Mouse (Mus musculus) B cell, adult 2 months (primary cell): ENCODE measurements around the gene Arhgef3.

Source experiments
- DNase-seq, 2 experiments: peaks; one replicate each; pipeline ENCODE4 v3.0.0; 2022

The Arhgef3 gene

GRCm38 (mm10) chr14:27115991-27116390, 1.3 kb downstream of the Arhgef3 start:
- DNase-seq = no peak

- DNase-seq = no peak
Measured at GRCm38 (mm10) chr14:27116577-27117165, 2.0 kb downstream of the Arhgef3 start.

- DNase-seq = no peak
Measured at GRCm38 (mm10) chr14:27118546-27118945, 3.8 kb downstream of the Arhgef3 start.

DNA sequence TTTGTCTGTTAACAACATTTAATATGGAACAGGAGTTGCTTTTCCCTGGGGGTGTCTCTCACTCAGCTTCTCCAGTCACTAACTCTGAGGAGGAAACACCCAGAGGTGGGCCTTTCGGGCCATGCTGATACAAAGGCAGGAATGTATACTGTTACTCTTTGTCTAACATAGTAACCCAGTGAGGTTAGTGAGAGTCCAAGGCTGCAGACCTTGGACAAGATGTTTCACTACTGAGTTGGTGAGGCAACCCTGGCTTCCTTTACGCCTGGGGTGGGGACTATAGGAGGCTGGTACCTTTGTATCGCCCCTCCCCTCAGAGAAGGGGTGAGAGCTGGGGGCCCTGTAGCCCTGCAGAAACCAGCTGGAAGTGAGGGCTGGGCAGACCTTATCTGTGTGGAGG, 7.9 kb downstream of the Arhgef3 start:
- DNase-seq = no peak

GRCm38 (mm10) chr14:27123543-27123942, 8.8 kb downstream of the Arhgef3 start:
- peak; percentile 31 to 42 for DNase-seq

DNA sequence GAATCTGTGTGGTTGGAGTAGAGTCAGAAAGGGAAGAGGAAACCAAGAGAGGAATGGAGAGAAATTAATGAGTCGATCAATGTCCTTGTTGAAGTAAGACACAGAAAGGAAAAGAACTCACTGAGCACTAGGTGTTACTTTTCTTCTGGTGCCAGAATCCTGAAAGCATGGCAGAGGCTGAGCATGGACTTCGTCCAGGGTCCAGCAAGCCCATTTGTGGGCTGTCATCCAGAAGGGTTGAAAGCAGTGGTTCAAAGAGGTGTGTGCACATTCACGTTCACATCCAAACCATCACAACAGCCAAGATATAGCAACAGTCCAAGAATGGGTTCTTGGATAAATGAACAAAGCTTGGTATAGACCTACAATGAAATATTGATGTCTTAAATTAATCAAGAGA, 15.3 kb downstream of the Arhgef3 start:
- no peak for DNase-seq

DNA sequence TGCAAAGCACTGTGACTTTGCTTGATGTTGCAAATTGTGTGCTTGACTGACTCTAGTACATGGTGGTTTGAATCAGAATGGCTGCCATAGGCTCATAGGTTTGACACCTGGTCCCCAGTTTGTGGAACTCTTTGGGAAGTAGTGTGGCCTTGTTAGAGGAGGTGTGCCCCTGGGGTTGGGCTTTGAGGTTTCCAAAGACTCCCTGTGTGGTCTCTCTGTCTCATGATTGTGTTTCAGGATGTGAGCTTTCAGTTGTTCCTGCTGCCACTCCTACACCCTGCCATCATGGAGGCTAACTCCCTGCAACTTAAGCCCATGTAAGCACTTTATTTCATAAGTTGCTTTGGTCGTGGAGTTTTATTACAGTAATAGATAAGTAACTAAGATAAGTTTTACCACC, 16.0 kb downstream of the Arhgef3 start:
- no peak for DNase-seq

- DNase-seq = no peak
Measured at GRCm38 (mm10) chr14:27131521-27131920, 16.8 kb downstream of the Arhgef3 start.

DNA sequence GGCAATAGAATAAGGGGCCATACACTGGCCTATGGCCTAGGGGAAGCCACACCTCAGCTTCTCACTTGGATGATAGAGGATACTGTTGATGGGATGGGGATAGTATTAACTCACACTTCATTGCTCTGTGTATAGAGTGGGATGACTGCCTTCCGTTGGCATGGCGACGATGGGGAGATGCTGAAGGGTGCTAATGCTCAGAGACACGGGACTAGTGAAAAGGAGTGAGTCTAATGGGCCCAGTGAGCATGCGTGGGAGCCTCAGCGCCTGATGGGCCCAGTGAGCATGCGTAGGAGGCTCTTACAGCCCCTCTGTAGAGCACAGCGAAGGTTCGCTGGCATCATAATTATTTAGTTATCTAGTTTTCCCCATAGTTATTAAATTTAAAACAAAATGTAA, 24.2 kb downstream of the Arhgef3 start:
- DNase-seq = no peak

DNA sequence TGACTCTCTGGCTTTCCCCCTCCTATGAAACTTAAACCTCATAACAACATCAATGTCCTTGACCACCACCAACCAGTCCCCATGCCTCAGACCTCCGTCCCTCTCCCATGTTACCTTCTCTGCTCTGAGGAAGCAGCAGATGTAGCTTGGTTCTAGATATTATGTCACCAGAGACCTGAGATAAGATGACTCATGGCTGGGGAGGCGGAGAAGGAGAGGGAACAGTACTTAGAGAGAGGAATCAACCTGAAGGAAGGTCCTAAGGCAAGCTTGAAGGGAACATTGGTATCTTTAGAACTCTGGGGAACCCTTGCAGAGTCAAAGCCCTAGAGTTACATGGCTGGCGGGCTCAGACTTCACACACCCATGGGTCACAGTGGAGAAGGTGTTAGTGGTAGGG, 25.3 kb downstream of the Arhgef3 start:
- no peak for DNase-seq

DNA sequence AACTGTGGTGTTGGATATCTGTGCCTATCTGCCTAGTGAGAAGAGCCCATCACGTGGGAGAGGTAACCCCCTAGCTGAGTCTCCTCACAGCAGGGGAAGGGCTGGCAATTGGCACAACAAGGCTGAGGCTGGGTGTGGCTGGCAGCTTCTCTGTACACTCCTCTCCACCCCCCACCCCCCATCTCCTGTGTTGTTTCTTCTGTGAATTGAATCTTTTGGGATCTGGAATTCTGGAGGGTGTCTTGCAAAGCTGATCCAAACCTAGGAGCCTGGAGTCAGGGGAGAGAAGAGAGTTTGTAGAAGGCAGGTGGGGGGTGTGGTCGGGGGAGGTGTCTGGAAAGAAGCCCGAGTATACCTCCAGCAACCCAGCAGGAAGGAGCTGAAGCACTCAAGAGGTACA, 26.8 kb downstream of the Arhgef3 start:
- DNase-seq = no peak

GRCm38 (mm10) chr14:27142680-27143079, 28.0 kb downstream of the Arhgef3 start:
- DNase-seq = no peak

DNA sequence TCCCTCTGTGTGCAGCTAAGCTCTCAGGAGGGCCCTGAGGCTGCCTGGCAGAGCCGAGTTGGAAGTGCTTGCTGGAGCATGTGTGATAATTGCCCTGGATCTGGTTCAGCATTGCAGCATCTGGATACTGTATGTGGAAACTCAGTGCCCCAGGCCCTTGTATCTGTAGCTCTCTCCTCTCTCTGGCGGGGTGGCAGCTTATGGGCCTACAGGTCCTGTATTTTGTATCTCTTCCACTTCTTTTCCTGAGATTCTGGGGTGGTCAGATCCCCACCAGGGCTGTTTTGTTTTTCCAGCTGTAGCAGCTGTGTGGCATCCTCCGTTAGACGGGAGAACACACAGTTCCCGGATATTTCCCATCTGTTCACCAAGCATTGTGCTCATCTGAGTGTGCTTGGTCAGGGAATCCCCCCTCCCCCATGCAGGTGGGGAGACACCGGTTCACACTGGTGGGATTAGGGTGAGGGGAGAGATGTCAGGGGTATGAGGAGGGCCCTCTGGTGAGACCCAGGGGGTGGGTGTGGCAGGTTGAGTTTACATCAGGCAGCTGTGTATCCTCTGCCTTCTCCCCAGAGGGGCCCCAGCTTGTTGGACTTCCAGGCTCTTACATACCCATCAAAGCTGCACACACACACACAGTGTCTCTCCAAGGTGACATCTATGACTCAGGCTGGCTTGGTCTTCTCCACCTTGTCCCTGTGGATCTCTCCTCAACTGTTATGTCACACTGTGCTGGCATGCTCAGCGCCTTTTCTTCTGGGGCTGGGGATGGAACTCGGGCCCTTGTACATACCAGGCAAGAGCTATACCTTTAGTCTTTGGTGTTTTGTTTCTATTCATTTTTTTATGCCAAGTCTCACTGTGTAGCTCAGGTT, 30.7 kb downstream of the Arhgef3 start:
- no peak for DNase-seq

DNA sequence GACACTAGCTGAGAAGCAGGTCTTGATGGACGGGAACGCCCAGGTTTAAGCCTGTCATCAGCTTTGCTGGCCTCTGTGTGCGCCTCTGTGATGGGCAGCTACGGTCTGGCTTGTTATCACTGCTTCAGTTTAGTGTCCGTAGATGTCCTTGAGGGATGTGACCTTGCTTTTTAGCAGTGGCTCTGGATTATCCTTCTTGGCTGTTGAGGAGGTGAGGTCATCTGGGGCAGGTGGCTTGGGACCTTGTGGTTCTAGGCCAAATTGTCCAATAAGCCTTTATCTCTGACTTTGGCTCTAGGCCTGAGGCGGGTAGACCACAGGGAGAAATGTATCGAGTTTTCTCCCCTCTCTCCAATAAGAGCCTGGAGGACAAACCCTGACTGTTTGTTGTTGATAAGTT, 33.0 kb downstream of the Arhgef3 start:
- DNase-seq = no peak

DNA sequence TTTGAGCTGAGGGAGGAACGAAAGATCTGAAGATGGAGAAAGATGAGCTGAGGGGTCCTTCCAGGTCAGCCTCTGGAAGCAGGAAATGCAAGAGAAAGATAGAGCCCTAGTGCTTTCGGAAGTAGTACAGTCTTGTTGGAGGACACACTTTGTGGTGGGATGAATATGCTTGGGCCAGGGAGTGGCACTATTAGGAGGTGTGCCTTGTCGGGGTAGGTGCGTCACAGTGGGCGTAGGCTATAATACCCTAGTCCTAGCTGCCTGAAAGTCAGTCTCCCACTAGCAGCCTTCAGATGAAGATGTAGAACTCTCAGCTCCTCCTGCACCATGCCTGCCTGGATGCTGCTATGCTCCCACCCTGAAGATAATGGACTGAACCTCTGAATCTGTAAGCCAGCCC, 34.7 kb downstream of the Arhgef3 start:
- DNase-seq = no peak

DNA sequence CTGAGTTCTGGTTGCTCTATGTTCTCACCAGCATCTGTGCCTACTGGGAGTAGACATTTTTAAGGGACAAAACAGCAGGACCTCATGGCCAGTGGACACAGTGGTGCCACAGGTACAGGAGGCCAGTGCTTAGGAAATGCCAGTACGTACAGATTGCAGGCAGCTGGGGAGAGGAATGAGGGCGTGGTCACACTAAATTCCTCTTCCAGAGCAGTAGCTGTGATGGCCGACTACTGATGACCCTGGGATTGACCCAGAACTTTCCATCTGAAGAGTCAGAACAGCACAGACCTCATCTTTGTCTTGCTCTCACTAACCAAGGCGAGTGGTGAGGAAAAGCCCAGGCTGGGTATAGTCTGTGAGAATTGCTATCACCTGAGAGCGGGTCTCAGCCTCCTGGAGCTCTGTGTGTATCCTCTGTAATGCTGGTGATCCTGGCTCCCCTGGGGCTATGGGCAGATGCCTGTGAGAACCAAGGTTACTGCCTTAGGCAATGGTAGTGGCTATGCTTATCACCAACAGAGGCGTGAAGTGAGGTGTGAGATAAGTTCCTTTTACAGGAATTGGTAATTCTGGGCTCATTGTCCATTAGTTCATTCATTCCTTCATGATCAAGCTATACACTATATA, 35.4 kb downstream of the Arhgef3 start:
- DNase-seq = no peak

DNA sequence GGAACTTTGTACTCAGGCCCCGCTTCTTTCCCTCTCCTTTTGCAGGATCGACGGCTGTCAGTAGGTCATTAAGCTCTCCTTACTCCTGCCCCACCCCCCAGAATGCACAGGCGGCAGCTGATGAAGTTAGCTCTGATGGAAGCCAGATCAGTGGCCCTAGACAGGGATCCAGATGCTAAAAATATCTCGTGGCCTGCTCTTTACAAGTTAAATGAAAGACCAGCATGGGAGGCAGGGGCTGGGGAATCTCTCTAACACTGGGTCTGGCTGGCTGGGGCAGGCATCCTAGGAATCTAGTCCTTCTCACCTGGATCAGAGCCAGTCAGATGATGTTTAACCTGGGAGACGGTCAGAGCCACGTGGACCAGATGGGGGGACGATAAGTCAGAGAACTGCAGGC, 36.7 kb downstream of the Arhgef3 start:
- no peak for DNase-seq

DNA sequence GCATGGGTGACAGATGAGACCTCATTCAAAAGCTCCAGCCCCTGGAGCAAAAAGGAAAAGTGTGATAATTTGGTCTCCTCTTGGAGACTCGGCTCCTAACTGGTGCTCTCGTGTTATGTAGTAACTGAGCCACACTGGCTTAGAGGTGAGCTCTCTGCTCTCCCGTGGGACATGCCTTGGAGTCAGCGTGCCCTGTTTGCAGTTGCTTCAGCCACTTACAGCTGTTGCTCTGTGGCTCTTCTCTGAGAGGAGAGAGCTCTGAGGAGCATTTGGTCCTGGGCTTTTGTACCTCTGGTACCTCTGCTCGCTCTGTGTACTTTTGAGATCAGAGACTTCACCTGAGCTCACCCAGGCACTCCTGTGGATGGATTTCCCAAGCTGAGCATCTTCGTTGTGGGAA, 40.4 kb downstream of the Arhgef3 start:
- no peak for DNase-seq

GRCm38 (mm10) chr14:27156032-27156431, 41.3 kb downstream of the Arhgef3 start:
- no peak for DNase-seq

- no peak for DNase-seq
Measured at GRCm38 (mm10) chr14:27158133-27158532, 43.4 kb downstream of the Arhgef3 start.

- DNase-seq = no peak
Measured at GRCm38 (mm10) chr14:27158782-27159181, 44.1 kb downstream of the Arhgef3 start.

GRCm38 (mm10) chr14:27160762-27161161, 46.1 kb downstream of the Arhgef3 start:
- no peak for DNase-seq

DNA sequence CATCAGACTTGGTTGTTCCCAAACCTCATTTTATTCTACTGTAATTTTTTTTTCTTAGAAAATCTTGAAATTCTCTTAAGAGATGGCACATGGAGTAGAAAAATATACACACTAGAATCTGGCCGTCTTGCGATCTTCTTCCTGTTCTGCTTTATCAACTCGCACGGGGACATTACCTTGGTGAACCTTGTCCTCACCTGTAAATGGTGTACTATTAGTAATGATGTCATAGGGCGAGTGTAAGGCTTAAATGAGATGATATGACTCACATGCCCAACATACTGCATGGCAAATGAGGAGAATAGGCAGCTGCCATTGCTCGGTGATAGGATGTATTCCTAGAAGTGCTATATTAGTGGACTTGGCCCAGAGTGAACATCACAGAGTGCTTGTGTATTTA, 49.9 kb downstream of the Arhgef3 start:
- no peak for DNase-seq

DNA sequence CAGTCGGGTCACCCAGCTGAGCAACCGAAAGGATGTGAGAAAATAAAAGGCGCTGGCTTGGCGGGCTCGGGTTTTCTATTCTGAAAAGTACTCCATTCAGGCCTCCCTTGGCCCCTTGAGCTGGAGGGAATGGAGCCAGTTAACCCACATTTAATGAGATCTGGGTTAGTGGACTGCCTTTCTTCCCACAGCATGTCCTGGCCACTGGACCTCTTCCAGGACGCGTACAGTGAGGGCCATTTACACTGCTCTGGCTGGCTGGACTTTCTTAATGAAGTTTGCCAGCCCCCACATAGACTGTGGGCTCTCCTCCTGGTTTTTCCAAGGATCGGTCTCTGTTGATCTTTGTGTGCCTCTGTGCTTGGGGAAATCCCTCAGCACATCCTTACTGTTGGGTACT, 52.1 kb downstream of the Arhgef3 start:
- no peak for DNase-seq
